Mouse (Mus musculus): ENCODE data around the gene Arpc5l. TPM values are rescaled to one million over a fixed set of nuclear protein-coding genes. Genes with fewer than 3 reads are reported as not detected.

Gene Arpc5l
- total and polyA plus RNA-seq, 3 experiments: 38.8 to 102 (median 85.1) TPM

DNA sequence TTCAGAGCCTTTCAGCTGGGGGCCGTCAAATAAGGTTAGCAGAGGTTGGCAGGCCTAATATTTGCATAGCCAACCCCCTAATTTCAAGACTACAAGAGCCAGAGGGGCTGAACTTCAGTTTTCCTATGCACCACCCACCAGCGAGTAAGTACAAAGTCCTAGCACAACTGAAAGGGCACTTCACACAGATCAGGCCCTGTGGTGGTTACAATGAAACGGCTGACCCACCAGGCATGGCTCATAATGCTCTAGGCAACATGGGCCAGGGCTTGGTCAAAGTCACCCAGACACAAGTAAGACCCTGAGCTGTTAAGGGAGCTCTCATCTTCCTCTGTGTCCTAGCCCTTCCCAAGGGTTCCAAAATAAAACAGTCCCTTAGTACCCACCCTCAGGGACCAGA lies 3.3 kb upstream of the Arpc5l start:
- Histone ChIP-seq H3K79me2 (replicated peaks; ENCODE audit: control insufficient read depth, insufficient read depth, low read length) (no peaks in the 10 kb centered on the region), H3K27me3 (ENCODE audit: control insufficient read depth, insufficient read depth, low read length) (no peaks in the 10 kb centered on the region), H3K36me3 (ENCODE audit: control insufficient read depth, insufficient read depth, low read length) (peaks cover 6% of the 10 kb centered on the region; the same call in 1 of the 2 replicates), H3K4me3 (no peak overlapping the region), H3K4me1 (ENCODE audit: control insufficient read depth, insufficient read depth, low read length) (peaks cover 8% of the 10 kb centered on the region), H3K27ac (no peak overlapping the region), H3K9ac (ENCODE audit: low read depth, low read length) (no peak overlapping the region)
- DNase-seq: no peak
- TF ChIP-seq CTCF (IDR thresholded peaks at IDR 0.05) (no peak), POLR2A (IDR thresholded peaks at IDR 0.05; ENCODE audit: insufficient read depth, low read depth, low read length) (no peak), EP300 (IDR thresholded peaks at IDR 0.05; ENCODE audit: insufficient read depth, low read depth, low read length) (no peak)
- intact Hi-C loops (cut with DNase I): loop anchor here (10.0 kb wide), 1 partner anchor 357 kb away; the partner anchor contains the start of gene Psmb7
- 82% methylated on average over 3 of the region's 3 CpGs for WGBS

DNA sequence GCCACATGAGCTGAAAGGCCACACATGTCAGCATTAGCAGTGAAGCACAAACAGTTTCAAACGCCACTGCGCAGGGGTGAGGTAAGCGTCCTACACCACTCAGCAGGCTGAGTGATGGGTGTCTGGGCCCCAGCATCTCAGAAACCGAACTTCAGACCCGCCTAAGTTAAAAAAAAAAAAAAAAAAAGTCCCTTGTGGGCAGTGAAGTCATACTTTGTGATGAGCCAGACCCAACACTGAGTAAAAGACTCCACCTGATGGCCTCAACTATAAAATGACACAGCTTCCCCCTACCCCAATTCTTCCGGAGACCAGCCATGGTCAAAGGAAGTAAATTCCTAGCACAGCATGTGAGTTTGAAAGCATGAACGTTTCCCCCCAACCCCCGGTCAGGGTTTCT lies 2.0 kb upstream of the Arpc5l start:
- Histone ChIP-seq H3K4me1 (ENCODE audit: control insufficient read depth, insufficient read depth, low read length) (peaks cover 6% of the 10 kb centered on the region), H3K9ac (ENCODE audit: low read depth, low read length) (no peak overlapping the region), H3K4me3 (no peak overlapping the region), H3K27ac (no peak overlapping the region), H3K36me3 (ENCODE audit: control insufficient read depth, insufficient read depth, low read length) (peaks cover 6% of the 10 kb centered on the region; the same call in 1 of the 2 replicates), H3K27me3 (ENCODE audit: control insufficient read depth, insufficient read depth, low read length) (no peaks in the 10 kb centered on the region), H3K79me2 (replicated peaks; ENCODE audit: control insufficient read depth, insufficient read depth, low read length) (no peaks in the 10 kb centered on the region)
- no peak for DNase-seq
- 38% methylated on average over 8 of the region's 8 CpGs for WGBS
- intact Hi-C loops (cut with DNase I): loop anchor here (10.0 kb wide), 1 partner anchor 358 kb away; the partner anchor contains the start of gene Psmb7
- no peak for TF ChIP-seq CTCF (IDR thresholded peaks at IDR 0.05)
- TF ChIP-seq POLR2A (IDR thresholded peaks at IDR 0.05; ENCODE audit: insufficient read depth, low read depth, low read length): no peak
- TF ChIP-seq EP300 (IDR thresholded peaks at IDR 0.05; ENCODE audit: insufficient read depth, low read depth, low read length): no peak

DNA sequence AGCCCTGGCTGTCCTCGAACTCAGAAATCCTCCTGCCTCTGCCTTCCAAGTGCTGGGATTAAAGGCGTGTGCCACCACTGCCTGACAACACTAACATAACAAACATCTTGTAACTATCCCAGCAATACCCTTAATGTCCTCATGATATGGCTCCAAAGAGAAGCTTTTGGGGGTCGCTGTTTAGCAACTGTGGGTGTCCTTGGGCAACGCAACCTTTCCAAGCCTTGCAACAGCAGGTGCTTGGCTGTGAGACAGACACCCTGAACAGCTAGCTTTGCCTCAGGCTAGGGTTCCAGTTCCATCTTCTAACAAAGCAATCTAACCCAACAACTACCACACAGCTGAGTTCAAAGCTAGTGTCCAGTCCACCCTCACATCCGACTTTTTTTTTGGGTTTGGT lies 1.6 kb upstream of the Arpc5l start:
- no peaks in the 10 kb centered on the region for H3K27me3 ChIP-seq (ENCODE audit: control insufficient read depth, insufficient read depth, low read length)
- peaks cover 6% of the 10 kb centered on the region for H3K4me1 ChIP-seq (ENCODE audit: control insufficient read depth, insufficient read depth, low read length)
- H3K9ac ChIP-seq (ENCODE audit: low read depth, low read length): no peak overlapping the region
- H3K4me3 ChIP-seq: no peak overlapping the region
- 67% methylated on average over 5 of the region's 5 CpGs for WGBS
- H3K79me2 ChIP-seq (replicated peaks; ENCODE audit: control insufficient read depth, insufficient read depth, low read length): 0 out of 2 replicates have a peak, but pooled peaks cover 1% of the 10 kb centered on the region
- intact Hi-C loops (cut with DNase I): loop anchor here (10.0 kb wide), 1 partner anchor 359 kb away; the partner anchor contains the start of gene Psmb7
- no peak overlapping the region for H3K27ac ChIP-seq
- peaks cover 6% of the 10 kb centered on the region; the same call in 1 of the 2 replicates for H3K36me3 ChIP-seq (ENCODE audit: control insufficient read depth, insufficient read depth, low read length)
- no peak for DNase-seq
- TF ChIP-seq CTCF (IDR thresholded peaks at IDR 0.05) (no peak), EP300 (IDR thresholded peaks at IDR 0.05; ENCODE audit: insufficient read depth, low read depth, low read length) (no peak), POLR2A (IDR thresholded peaks at IDR 0.05; ENCODE audit: insufficient read depth, low read depth, low read length) (no peak)

DNA sequence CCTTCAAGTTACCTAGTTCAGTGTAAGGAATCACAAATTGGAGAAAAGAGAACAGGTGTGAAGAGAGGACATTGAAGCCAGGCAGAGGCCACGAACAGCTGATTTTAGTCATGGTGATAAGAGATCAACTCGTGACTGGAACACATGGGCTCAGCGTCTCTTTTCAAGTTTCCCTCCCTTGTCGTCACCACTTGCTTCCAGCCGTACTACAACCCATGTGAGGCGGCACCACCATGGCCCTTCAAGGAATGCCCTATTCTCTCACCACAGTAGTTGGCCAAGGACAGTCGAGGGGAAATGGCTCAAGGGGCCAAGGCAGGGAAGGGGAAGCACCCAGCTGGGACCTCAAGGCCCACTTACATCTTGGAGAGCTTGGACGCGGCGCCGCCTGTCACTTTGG lies 776 bp upstream of the Arpc5l start:
- Histone ChIP-seq H3K4me3 (peak overlapping the region; percentile 91), H3K9ac (ENCODE audit: low read depth, low read length) (peak overlapping the region; percentile 81), H3K79me2 (replicated peaks; ENCODE audit: control insufficient read depth, insufficient read depth, low read length) (0 out of 2 replicates have a peak, but pooled peaks cover 1% of the 10 kb centered on the region), H3K27me3 (ENCODE audit: control insufficient read depth, insufficient read depth, low read length) (no peaks in the 10 kb centered on the region), H3K27ac (peak overlapping the region; percentile 77), H3K36me3 (ENCODE audit: control insufficient read depth, insufficient read depth, low read length) (peaks cover 10% of the 10 kb centered on the region), H3K4me1 (ENCODE audit: control insufficient read depth, insufficient read depth, low read length) (peaks cover 8% of the 10 kb centered on the region)
- TF ChIP-seq EP300 (IDR thresholded peaks at IDR 0.05; ENCODE audit: insufficient read depth, low read depth, low read length) (no peak), POLR2A (IDR thresholded peaks at IDR 0.05; ENCODE audit: insufficient read depth, low read depth, low read length) (no peak), CTCF (IDR thresholded peaks at IDR 0.05) (no peak)
- intact Hi-C loops (cut with DNase I): loop anchor here (10.0 kb wide), 1 partner anchor 360 kb away; the partner anchor contains the start of gene Psmb7
- WGBS: 1% methylated on average over 11 of the region's 11 CpGs
- no peak for DNase-seq

DNA sequence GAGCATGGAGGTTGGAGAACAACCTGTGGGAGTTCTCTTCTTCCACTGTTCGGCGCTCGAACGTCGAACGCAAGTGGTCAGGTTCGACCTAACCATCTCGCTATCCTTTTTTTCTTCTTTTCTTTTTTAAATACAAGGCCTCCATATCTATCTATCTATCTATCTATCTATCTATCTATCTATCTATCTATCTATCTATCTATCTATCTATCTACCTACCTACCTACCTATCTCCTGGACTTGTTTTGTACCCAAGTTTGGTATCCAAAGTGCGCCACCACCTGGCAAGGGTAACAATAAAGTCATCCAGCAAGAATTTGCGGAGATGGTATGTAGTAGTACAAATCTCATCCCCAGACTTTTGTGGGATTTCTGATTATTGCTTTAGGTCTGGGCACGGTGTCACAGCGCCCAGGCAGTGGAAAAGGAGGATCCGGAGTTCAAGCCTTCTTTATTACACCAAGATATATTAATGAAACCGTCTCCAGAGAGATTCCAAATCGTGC lies 479 bp downstream of the Arpc5l start, which contains the start of gene Rpl35:
TSS of gene Rpl35 (minus strand) at position 51 of the 506 bp plus-strand sequence.
- Histone ChIP-seq H3K27ac (peak within 1 kb of the TSS; percentile 77), H3K9ac (ENCODE audit: low read depth, low read length) (peak within 1 kb of the TSS; percentile 82), H3K4me1 (ENCODE audit: control insufficient read depth, insufficient read depth, low read length) (peaks cover 10% of the 10 kb centered on the region), H3K79me2 (replicated peaks; ENCODE audit: control insufficient read depth, insufficient read depth, low read length) (peaks cover 1% of the 10 kb centered on the region; the same call in 1 of the 2 replicates), H3K4me3 (peak within 1 kb of the TSS; percentile 91), H3K27me3 (ENCODE audit: control insufficient read depth, insufficient read depth, low read length) (no peaks in the 10 kb centered on the region), H3K36me3 (ENCODE audit: control insufficient read depth, insufficient read depth, low read length) (peaks cover 18% of the 10 kb centered on the region)
- 12% methylated on average over 15 of the region's 15 CpGs for WGBS
- TF ChIP-seq EP300 (IDR thresholded peaks at IDR 0.05; ENCODE audit: insufficient read depth, low read depth, low read length): no peak
- TF ChIP-seq CTCF (IDR thresholded peaks at IDR 0.05): no peak
- no peak for DNase-seq
- intact Hi-C loops (cut with DNase I): loop anchor here (5.0 to 10.0 kb wide), 2 partner anchors 62 to 361 kb away; partner anchors contain the start of genes Golga1 and Psmb7

DNA sequence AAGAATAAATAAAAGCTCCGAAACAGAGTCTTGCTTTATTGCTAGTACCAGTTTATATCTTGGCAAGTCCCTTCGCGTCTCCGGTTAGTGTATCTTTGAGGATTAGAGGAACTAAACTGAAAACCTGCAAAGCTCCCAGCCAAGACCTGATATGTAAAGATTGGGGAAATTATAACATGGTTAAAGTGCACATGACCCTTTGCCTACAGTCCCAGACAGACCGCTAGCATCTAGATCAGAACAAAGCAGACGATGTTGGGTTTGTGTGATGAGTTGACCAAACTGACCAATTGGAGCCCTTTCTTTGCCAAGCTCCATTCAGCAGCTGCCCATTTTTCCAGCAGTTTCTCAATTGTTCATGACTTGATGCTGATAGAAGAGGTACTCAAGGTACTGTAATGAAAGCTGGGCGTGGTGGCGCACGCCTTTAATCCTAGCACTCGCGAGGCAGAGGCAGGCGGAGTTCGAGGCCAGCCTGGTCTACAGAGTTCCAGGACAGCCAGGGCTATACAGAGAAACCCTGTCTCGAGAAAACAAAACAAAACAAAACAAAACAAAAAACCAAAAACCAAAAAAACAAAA lies 1.1 kb downstream of the Arpc5l start:
- no peak for DNase-seq
- WGBS: 86% methylated on average over 14 of the region's 14 CpGs
- Histone ChIP-seq H3K4me1 (ENCODE audit: control insufficient read depth, insufficient read depth, low read length) (peaks cover 14% of the 10 kb centered on the region), H3K4me3 (no peak overlapping the region), H3K36me3 (ENCODE audit: control insufficient read depth, insufficient read depth, low read length) (peaks cover 23% of the 10 kb centered on the region), H3K27me3 (ENCODE audit: control insufficient read depth, insufficient read depth, low read length) (no peaks in the 10 kb centered on the region), H3K9ac (ENCODE audit: low read depth, low read length) (no peak overlapping the region), H3K27ac (no peak overlapping the region), H3K79me2 (replicated peaks; ENCODE audit: control insufficient read depth, insufficient read depth, low read length) (peaks cover 1% of the 10 kb centered on the region; the same call in 1 of the 2 replicates)
- no peak for TF ChIP-seq CTCF (IDR thresholded peaks at IDR 0.05)
- no peak for TF ChIP-seq EP300 (IDR thresholded peaks at IDR 0.05; ENCODE audit: insufficient read depth, low read depth, low read length)
- no peak for TF ChIP-seq POLR2A (IDR thresholded peaks at IDR 0.05; ENCODE audit: insufficient read depth, low read depth, low read length)
- intact Hi-C loops (cut with DNase I): loop anchor here (5.0 to 10.0 kb wide), 2 partner anchors 61 to 361 kb away; partner anchors contain the start of genes Golga1 and Psmb7
